Mouse (Mus musculus) embryonic fibroblast, embryonic 13.5 days (primary cell): ENCODE results near the gene Rpl3.

Experiments used
- CTCF ChIP-seq: IDR thresholded peaks from 2 replicates; pipeline ENCODE4 v1.5.1; 2011; ENCODE audit warnings: mild to moderate bottlenecking, control low read depth, low read length, moderate library complexity, borderline replicate concordance; ENCODE audit not compliant: insufficient read depth
- POLR2A ChIP-seq: IDR thresholded peaks from 2 replicates; pipeline ENCODE4 v1.6.1; 2011; ENCODE audit warnings: low read depth, mild to moderate bottlenecking, control low read depth, low read length, moderate library complexity

GRCm38 (mm10) chr15:80097999-80098461 lies 6.4 kb upstream of the Rpl3 start:
- TF ChIP-seq POLR2A, result no peak
- no peak for TF ChIP-seq CTCF
